Mouse (Mus musculus) heart, postnatal 0 days (tissue): Measurements from ENCODE around the gene Psg17. TPM values are rescaled to one million over a fixed set of nuclear protein-coding genes. Genes with fewer than 3 reads are reported as not detected.
"Not testable (repeated sequence)": the region's sequence is repeated elsewhere in the genome, so short reads cannot be mapped to it uniquely, and the experiment has no call there.

ENCODE experiments used
- ATAC-seq: fragments of 200-750 bp; cut with Nextera tagmentation; 2 replicates; pipeline ENCODE4 v1.8.0; 2017; ENCODE audit warnings: low read depth, moderate number of reproducible peaks, moderate library complexity; ENCODE audit not compliant: insufficient read depth
- DNase-seq: peaks from one replicate; pipeline ENCODE4 v3.0.0-alpha.2; 2016; ENCODE audit warnings: low spot score
- H3K27ac ChIP-seq: fragments of 300-500 bp; sonication (generic); 2 replicates; pipeline ENCODE4 v1.5.1; 2014; ENCODE audit warnings: low read depth, mild to moderate bottlenecking
- H3K27me3 ChIP-seq: fragments of 300-500 bp; sonication (generic); 2 replicates; pipeline ENCODE4 v1.6.1; 2014; ENCODE audit warnings: low read length, mixed read lengths; ENCODE audit not compliant: control insufficient read depth, insufficient read depth
- H3K36me3 ChIP-seq: fragments of 300-500 bp; sonication (generic); replicated peaks from 2 replicates; pipeline ENCODE4 v1.6.1; 2014; ENCODE audit warnings: low read length, mixed read lengths; ENCODE audit not compliant: control insufficient read depth, insufficient read depth
- H3K4me1 ChIP-seq: fragments of 300-500 bp; sonication (generic); 2 replicates; pipeline ENCODE4 v1.6.1; 2014; ENCODE audit warnings: antibody characterized with exemption; ENCODE audit not compliant: control insufficient read depth, insufficient read depth
- H3K4me2 ChIP-seq: fragments of 300-500 bp; sonication (generic); 2 replicates; pipeline ENCODE4 v1.6.1; 2014; ENCODE audit warnings: low read depth, mild to moderate bottlenecking, low read length, moderate library complexity
- H3K4me3 ChIP-seq: fragments of 300-500 bp; sonication (generic); 2 replicates; pipeline ENCODE4 v1.5.1; 2014; ENCODE audit warnings: low read depth, low read length
- H3K9ac ChIP-seq: fragments of 300-500 bp; sonication (generic); replicated peaks from 2 replicates; pipeline ENCODE4 v1.6.1; 2014; ENCODE audit warnings: low read depth, low read length, mixed read lengths
- H3K9me3 ChIP-seq: fragments of 300-500 bp; sonication (generic); replicated peaks from 2 replicates; pipeline ENCODE4 v1.6.1; 2016; ENCODE audit warnings: low read length; ENCODE audit not compliant: control insufficient read depth
- CTCF ChIP-seq: IDR thresholded peaks from 2 replicates; pipeline ENCODE4 v1.5.1; 2016; ENCODE audit warnings: antibody characterized with exemption, control low read depth, low read depth
- EP300 ChIP-seq: IDR thresholded peaks from 2 replicates; pipeline ENCODE4 v1.6.1; 2016; ENCODE audit warnings: antibody characterized with exemption, low read depth
- WGBS: fragments of 180-500 bp; shearing (Covaris S2); extraction: QIAGEN DNeasy Blood & Tissue Kit; methylation state at CpG from one replicate; pipeline ENCODE4 v1.1.7; 2014; 5-methylcytosine and 5-hydroxymethylcytosine counted together
- polyA plus RNA-seq: library from polyadenylated mRNA; unstranded; fragments of >200 nt; fragmentation: Nextera tagmentation; extraction: Ambion mirVana; gene quantifications from 2 replicates; pipeline ENCODE4 v1.2.1, GENCODE M21; 2015
- total RNA-seq: library from RNA; depleted of rRNA; stranded (reverse); fragments of >200 nt; gene quantifications from 2 replicates; pipeline ENCODE4 v1.2.3, GENCODE M21; 2014; ENCODE audit warnings: low replicate concordance; rRNA removed

Psg17 gene
- not detected in 2 replicates for total RNA-seq
- not detected in 2 replicates for polyA plus RNA-seq

GRCm38 (mm10) chr7:18821507-18821906 lies at the start of gene Psg17:
Gene Psg17 (minus strand): TSS chr7:18821607.
- no peak within 1 kb of the TSS for H3K9ac ChIP-seq
- no peaks in the 10 kb centered on the region for H3K36me3 ChIP-seq
- no peak for TF ChIP-seq EP300
- no peak for TF ChIP-seq CTCF
- no peak for ATAC-seq
- no peaks in the 10 kb centered on the region for H3K27me3 ChIP-seq
- no peak within 1 kb of the TSS for H3K4me3 ChIP-seq
- DNase-seq: no peak
- no peak within 1 kb of the TSS for H3K27ac ChIP-seq
- no peak within 1 kb of the TSS for H3K4me2 ChIP-seq
- 43% methylated on average over 3 of the region's 3 CpGs for WGBS
- no peaks in the 10 kb centered on the region for H3K9me3 ChIP-seq
- H3K4me1 ChIP-seq: no peaks in the 10 kb centered on the region

GRCm38 (mm10) chr7:18871031-18871430 lies 49.6 kb upstream of the Psg17 start, which contains the start of gene Pglyrp1:
Gene Pglyrp1 (plus strand): TSS chr7:18871331.
- DNase-seq, ATAC-seq, H3K9ac ChIP-seq, H3K27ac ChIP-seq, H3K9me3 ChIP-seq, H3K36me3 ChIP-seq, H3K27me3 ChIP-seq, H3K4me1 ChIP-seq, H3K4me2 ChIP-seq, H3K4me3 ChIP-seq: not testable (repeated sequence)
- no CpG with 5 or more reads among the region's 8 CpGs for WGBS

DNA sequence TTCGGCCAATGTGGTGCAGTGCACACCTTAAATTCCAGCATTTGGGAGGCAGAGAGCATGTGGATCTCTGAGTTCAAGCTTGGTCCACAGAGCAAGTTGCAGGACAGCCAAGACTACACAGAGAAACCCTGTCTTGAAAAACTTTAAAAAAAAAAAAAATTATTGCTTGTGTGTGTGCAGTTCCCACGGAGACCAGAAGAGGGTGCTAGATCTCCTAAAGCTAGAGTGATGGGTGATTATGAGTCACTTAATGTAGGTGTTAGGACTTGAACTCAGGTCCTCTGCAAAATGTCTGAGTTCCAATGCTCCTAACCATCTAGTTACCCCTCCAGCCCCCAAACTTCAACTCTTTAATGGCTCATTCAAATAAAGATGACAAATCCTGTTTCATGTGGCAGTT lies 47.1 kb upstream of the Psg17 start:
- Histone ChIP-seq H3K9me3 (no peaks in the 10 kb centered on the region), H3K4me3 (no peak overlapping the region), H3K4me2 (no peak overlapping the region), H3K4me1 (no peaks in the 10 kb centered on the region), H3K27me3 (0 out of 2 replicates have a peak, but pooled peaks cover 8% of the 10 kb centered on the region), H3K9ac (no peak overlapping the region), H3K36me3 (no peaks in the 10 kb centered on the region), H3K27ac (no peak overlapping the region)
- WGBS: 83% methylated on average over 2 of the region's 2 CpGs
- no peak for DNase-seq
- TF ChIP-seq CTCF (no peak), EP300 (no peak)
- no peak for ATAC-seq

GRCm38 (mm10) chr7:18862801-18863200 lies 41.4 kb upstream of the Psg17 start:
- H3K9ac ChIP-seq: no peak overlapping the region
- H3K9me3 ChIP-seq: no peaks in the 10 kb centered on the region
- H3K4me1 ChIP-seq: peaks cover 8% of the 10 kb centered on the region; the same call in 1 of the 2 replicates
- ATAC-seq: no peak
- no peak overlapping the region for H3K27ac ChIP-seq
- H3K4me3 ChIP-seq: no peak overlapping the region
- DNase-seq: no peak
- no peak overlapping the region for H3K4me2 ChIP-seq
- no peak for TF ChIP-seq EP300
- no peak for TF ChIP-seq CTCF
- WGBS: 78% methylated on average over 6 of the region's 6 CpGs
- H3K27me3 ChIP-seq: no peaks in the 10 kb centered on the region
- H3K36me3 ChIP-seq: no peaks in the 10 kb centered on the region

DNA sequence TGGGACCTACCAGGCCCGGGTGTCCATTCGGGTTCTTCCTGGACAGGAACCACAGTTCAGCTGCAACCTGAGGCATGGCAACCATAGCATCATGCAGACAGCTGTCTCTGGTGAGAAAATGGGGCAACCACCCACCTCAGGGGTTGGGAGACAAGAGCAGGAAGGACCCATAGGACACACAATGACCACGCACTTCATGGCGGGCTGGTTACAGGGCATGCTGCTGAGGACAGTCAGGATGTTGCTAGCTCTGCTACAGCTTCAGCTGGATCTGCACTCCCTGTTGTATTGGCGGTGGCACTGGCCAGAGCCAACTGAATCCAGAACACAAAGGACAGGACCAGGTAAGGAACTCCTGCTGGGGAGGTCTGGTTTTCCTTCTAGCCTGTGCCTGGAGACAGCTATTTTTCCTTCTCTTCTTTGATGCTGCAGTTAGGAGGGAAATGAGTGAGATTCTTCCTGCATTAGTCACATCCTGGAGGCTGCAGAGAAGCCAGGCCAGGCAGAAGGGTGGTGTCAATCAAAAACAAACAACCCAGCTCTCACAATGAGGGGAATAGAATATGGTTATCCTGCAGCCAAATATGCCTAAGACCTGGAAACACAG lies 37.0 kb upstream of the Psg17 start:
- no peaks in the 10 kb centered on the region for H3K27me3 ChIP-seq
- H3K4me1 ChIP-seq: peaks cover 9% of the 10 kb centered on the region; the same call in 1 of the 2 replicates
- ATAC-seq: peak; percentile 60
- no peak overlapping the region for H3K9ac ChIP-seq
- peak; percentile 48 for DNase-seq
- no peak overlapping the region for H3K4me3 ChIP-seq
- 58% methylated on average over 5 of the region's 5 CpGs for WGBS
- no peaks in the 10 kb centered on the region for H3K36me3 ChIP-seq
- no peaks in the 10 kb centered on the region for H3K9me3 ChIP-seq
- TF ChIP-seq CTCF (no peak), EP300 (no peak)
- peak overlapping the region; percentile 75 for H3K27ac ChIP-seq
- no peak overlapping the region for H3K4me2 ChIP-seq

GRCm38 (mm10) chr7:18848395-18848794 lies 27.0 kb upstream of the Psg17 start:
- H3K9ac ChIP-seq: no peak overlapping the region
- H3K4me3 ChIP-seq: no peak overlapping the region
- TF ChIP-seq EP300 (no peak), CTCF (no peak)
- no peaks in the 10 kb centered on the region for H3K9me3 ChIP-seq
- no peaks in the 10 kb centered on the region for H3K4me1 ChIP-seq
- H3K27me3 ChIP-seq: no peaks in the 10 kb centered on the region
- no peak overlapping the region for H3K4me2 ChIP-seq
- no peaks in the 10 kb centered on the region for H3K36me3 ChIP-seq
- H3K27ac ChIP-seq: no peak overlapping the region
- DNase-seq: no peak
- WGBS: 75% methylated on average over 1 of the region's 1 CpGs
- ATAC-seq: no peak
